In the genomic region with DNA sequence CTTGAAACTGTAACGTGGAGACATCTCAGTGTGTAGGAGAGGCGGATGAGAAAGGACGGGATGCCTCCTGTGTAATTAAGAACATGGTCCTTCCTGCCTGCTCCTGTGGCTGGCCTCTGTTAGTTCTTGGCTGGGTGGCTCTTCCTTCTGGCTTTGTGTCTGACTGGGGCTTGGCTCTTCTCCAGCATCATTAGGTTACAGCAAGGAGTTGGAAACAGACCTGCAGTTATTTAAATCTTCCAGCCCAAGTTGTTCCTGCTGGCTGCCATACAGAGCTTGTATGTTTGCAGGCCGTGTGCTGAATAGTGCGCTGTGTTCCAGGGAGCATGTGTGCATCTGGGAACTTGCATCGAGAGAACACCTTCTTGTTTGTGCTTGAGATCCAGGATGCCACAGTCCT, we compare ENCODE assay signal across 10 mouse cellular contexts.
DNase-seq lines count a peak whose midpoint lies in the region; ATAC-seq and TF ChIP-seq lines count a peak whose summit lies in the region.
"Had no signal": no experiment of that assay in that cellular context is flagged by ENCODE, and none has a peak within 500 bp of the region (broad histone marks: within the 10 kb centered on the region; RNA-seq: fewer than 3 reads in every experiment).

No protein-coding gene starts in this region.

- H3K27me3 ChIP-seq in hindbrain, embryonic 11.5 days (ENCODE audit: control insufficient read depth, insufficient read depth, low read length): no peaks in the 10 kb centered on the region
- H3K27me3 ChIP-seq in hindbrain, embryonic 10.5 days (ENCODE audit: insufficient read depth, poor library complexity, severe bottlenecking): no peaks in the 10 kb centered on the region
- H3K27me3 ChIP-seq in forebrain, embryonic 15.5 days: no peaks in the 10 kb centered on the region
- no peaks in the 10 kb centered on the region for H3K27me3 ChIP-seq in limb, embryonic 14.5 days (ENCODE audit: control insufficient read depth, insufficient read depth, low read length)
- H3K27me3 ChIP-seq: CH12.LX; megakaryocyte, embryonic 14.5 days had no signal

- DNase-seq in hindbrain, embryonic 11.5 days (ENCODE audit: low spot score): no peak
- DNase-seq in hindbrain, embryonic 10.5 days (ENCODE audit: low spot score): no peak
- peak; percentile 57 for DNase-seq in adrenal gland, postnatal 14 days
- peak; percentile 56 for DNase-seq in heart, postnatal 4 days
- peak; percentile 88 for DNase-seq in limb, embryonic 14.5 days (ENCODE audit: low spot score)
- no peak for DNase-seq in B cell, adult 2 months

- no peak overlapping the region for H3K4me2 ChIP-seq in hindbrain, embryonic 11.5 days (replicated peaks; ENCODE audit: low read depth, low read length)
- H3K4me2 ChIP-seq in forebrain, embryonic 15.5 days (replicated peaks): no peak overlapping the region
- H3K4me2 ChIP-seq in limb, embryonic 14.5 days (replicated peaks; ENCODE audit: low read depth, low read length, severe bottlenecking): no peak overlapping the region

- no peaks in the 10 kb centered on the region for H3K4me1 ChIP-seq in hindbrain, embryonic 11.5 days (replicated peaks; ENCODE audit: control insufficient read depth, insufficient read depth, low read length)
- peaks cover 7% of the 10 kb centered on the region; the same call in 1 of the 2 replicates for H3K4me1 ChIP-seq in hindbrain, embryonic 10.5 days (replicated peaks)
- peaks cover 23% of the 10 kb centered on the region for H3K4me1 ChIP-seq in forebrain, embryonic 15.5 days
- H3K4me1 ChIP-seq in limb, embryonic 14.5 days (ENCODE audit: control insufficient read depth, insufficient read depth, low read length): peaks cover 33% of the 10 kb centered on the region
- H3K4me1 ChIP-seq: megakaryocyte, embryonic 14.5 days had no signal

- H3K9ac ChIP-seq in hindbrain, embryonic 11.5 days (ENCODE audit: low read depth, low read length): no peak overlapping the region
- no peak overlapping the region for H3K9ac ChIP-seq in forebrain, embryonic 15.5 days (replicated peaks)
- no peak overlapping the region for H3K9ac ChIP-seq in limb, embryonic 14.5 days (ENCODE audit: low read depth, low read length, severe bottlenecking)

- H3K4me3 ChIP-seq in hindbrain, embryonic 11.5 days (ENCODE audit: low read depth, low read length): no peak overlapping the region
- H3K4me3 ChIP-seq in hindbrain, embryonic 10.5 days: no peak overlapping the region
- no peak overlapping the region for H3K4me3 ChIP-seq in forebrain, embryonic 15.5 days
- H3K4me3 ChIP-seq in limb, embryonic 14.5 days (replicated peaks; ENCODE audit: low read length): no peak overlapping the region
- H3K4me3 ChIP-seq: megakaryocyte, embryonic 14.5 days had no signal

- no peak for TF ChIP-seq POLR2A in limb, embryonic 14.5 days (IDR thresholded peaks at IDR 0.05; ENCODE audit: borderline replicate concordance, extremely low read depth, insufficient read depth, insufficient read length)

- H3K27ac ChIP-seq in hindbrain, embryonic 11.5 days (ENCODE audit: low read depth, low read length): 0 out of 2 replicates have a peak overlapping the region, but pooled peaks have one; percentile 17
- H3K27ac ChIP-seq in hindbrain, embryonic 10.5 days: no peak overlapping the region
- peak overlapping the region; percentile 91 for H3K27ac ChIP-seq in forebrain, embryonic 15.5 days (replicated peaks)
- peak overlapping the region; percentile 85 for H3K27ac ChIP-seq in limb, embryonic 14.5 days (replicated peaks; ENCODE audit: low read depth, low read length)

- no peaks in the 10 kb centered on the region for H3K9me3 ChIP-seq in hindbrain, embryonic 11.5 days (ENCODE audit: control insufficient read depth, low read length)
- H3K9me3 ChIP-seq in hindbrain, embryonic 10.5 days: peaks cover 8% of the 10 kb centered on the region; the same call in 1 of the 2 replicates
- no peaks in the 10 kb centered on the region for H3K9me3 ChIP-seq in forebrain, embryonic 15.5 days
- H3K9me3 ChIP-seq in limb, embryonic 14.5 days (ENCODE audit: control insufficient read depth, low read length): peaks cover 6% of the 10 kb centered on the region; the same call in 1 of the 2 replicates

- no peak for ATAC-seq in hindbrain, embryonic 11.5 days (ENCODE audit: low FRiP score)
- ATAC-seq in forebrain, embryonic 15.5 days (replicated peaks): peak; percentile 70
- peak; percentile 83 for ATAC-seq in limb, embryonic 14.5 days (ENCODE audit: low FRiP score, low read depth)
- no peak for ATAC-seq in erythroid progenitor cell, adult 5-6 weeks (replicated peaks; ENCODE audit: low FRiP score, poor library complexity, severe bottlenecking)

- 75% methylated on average over 6 of the region's 6 CpGs for whole genome bisulfite sequencing in hindbrain, embryonic 11.5 days
- 81% methylated on average over 6 of the region's 6 CpGs for WGBS in hindbrain, embryonic 10.5 days
- WGBS in forebrain, embryonic 15.5 days: 29% methylated on average over 6 of the region's 6 CpGs
- 21% methylated on average over 6 of the region's 6 CpGs for WGBS in limb, embryonic 14.5 days

- H3K36me3 ChIP-seq in hindbrain, embryonic 11.5 days (ENCODE audit: control insufficient read depth, insufficient read depth, low read length): no peaks in the 10 kb centered on the region
- H3K36me3 ChIP-seq in hindbrain, embryonic 10.5 days: no peaks in the 10 kb centered on the region
- no peaks in the 10 kb centered on the region for H3K36me3 ChIP-seq in forebrain, embryonic 15.5 days
- H3K36me3 ChIP-seq in limb, embryonic 14.5 days (ENCODE audit: control insufficient read depth, insufficient read depth, low read length): no peaks in the 10 kb centered on the region

Comparison
In these comparisons a context has a peak if more than half of its experiments do, and no peak if none do; other contexts are left out.
1. ATAC-seq: peak in forebrain, embryonic 15.5 days (single experiment) and limb, embryonic 14.5 days (single experiment); none in hindbrain, embryonic 11.5 days (single experiment) and erythroid progenitor cell, adult 5-6 weeks (single experiment).
2. DNase-seq: peak in adrenal gland, postnatal 14 days (single experiment), heart, postnatal 4 days (single experiment) and limb, embryonic 14.5 days (single experiment); none in hindbrain, embryonic 11.5 days (single experiment), hindbrain, embryonic 10.5 days (single experiment) and B cell, adult 2 months (0 of 2).